Mouse (Mus musculus): ENCODE data around the gene Psmb11.

DNA sequence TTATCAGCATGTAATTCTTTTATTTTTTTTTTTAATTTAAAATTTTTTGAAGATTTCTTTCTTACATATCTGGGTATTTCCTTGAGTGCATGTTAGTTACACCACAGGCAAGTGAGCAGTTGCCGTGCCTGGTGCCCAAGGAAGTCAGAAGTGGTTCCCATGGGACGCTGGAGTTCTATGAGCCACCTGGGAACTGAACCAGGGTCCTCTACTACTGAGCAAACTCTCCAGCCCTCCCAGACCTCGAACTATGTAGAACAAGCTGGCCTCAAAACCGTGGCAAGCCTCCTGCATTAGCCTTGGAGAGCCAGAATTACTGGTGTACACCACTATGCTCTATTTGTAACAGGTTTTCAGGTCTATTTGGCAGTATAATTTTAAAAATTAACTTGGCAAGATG is 18.6 kb upstream of the Psmb11 start:
- no peak for TF ChIP-seq CTCF (IDR thresholded peaks at IDR 0.05; ENCODE audit: low read depth)
- TF ChIP-seq EP300 (optimal IDR thresholded peaks at IDR 0.05) = no peak

Data from stomach, postnatal 0 days (tissue).